8 mouse cellular contexts compared by ENCODE assay signal in genomic region chr15:10872322-10872967, GRCm38 (mm10).
A peak's percentile ranks its signal among the peaks of the same experiment; 100 is the strongest.
DNase-seq lines count a peak whose midpoint lies in the region; ATAC-seq and TF ChIP-seq lines count a peak whose summit lies in the region.

No protein-coding gene starts in this region.

- peak; percentile 87 for DNase-seq in heart, adult 11 months
- peak; percentile 54 for DNase-seq in splenic B cell, adult 2 months (ENCODE audit: low read depth, low spot score)
- DNase-seq in T-cell, adult 2 months (ENCODE audit: low spot score) = no peak
- DNase-seq in spleen, adult 12 weeks (ENCODE audit: low spot score) = no peak

- H3K4me2 ChIP-seq in heart, embryonic 12.5 days = no peak overlapping the region
- H3K4me2 ChIP-seq in forebrain, embryonic 12.5 days = no peak overlapping the region
- 0 out of 2 replicates have a peak overlapping the region, but pooled peaks have one; percentile 40 for H3K4me2 ChIP-seq in lung, embryonic 16.5 days (ENCODE audit: low read depth, low read length)

- 17% methylated on average over 13 of the region's 13 CpGs for WGBS in heart, embryonic 12.5 days
- WGBS in forebrain, embryonic 12.5 days = 25% methylated on average over 12 of the region's 13 CpGs
- WGBS in lung, embryonic 16.5 days = 8% methylated on average over 13 of the region's 13 CpGs

- peaks cover 15% of the 10 kb centered on the region for H3K4me1 ChIP-seq in heart, embryonic 12.5 days (replicated peaks)
- H3K4me1 ChIP-seq in E14TG2a.4 (replicated peaks; ENCODE audit: low read depth, low read length) = peaks cover 24% of the 10 kb centered on the region
- H3K4me1 ChIP-seq in forebrain, embryonic 12.5 days = no peaks in the 10 kb centered on the region; the same call in 1 of the 2 replicates
- H3K4me1 ChIP-seq in lung, embryonic 16.5 days (replicated peaks; ENCODE audit: control insufficient read depth, insufficient read depth, low read length) = peaks cover 20% of the 10 kb centered on the region

- H3K27me3 ChIP-seq in heart, embryonic 12.5 days (replicated peaks) = no peaks in the 10 kb centered on the region
- H3K27me3 ChIP-seq in E14TG2a.4 (ENCODE audit: insufficient read depth, low read length) = no peaks in the 10 kb centered on the region
- no peaks in the 10 kb centered on the region for H3K27me3 ChIP-seq in forebrain, embryonic 12.5 days
- no peaks in the 10 kb centered on the region for H3K27me3 ChIP-seq in lung, embryonic 16.5 days (ENCODE audit: control insufficient read depth, insufficient read depth, low read depth, low read length)
- no peaks in the 10 kb centered on the region for H3K27me3 ChIP-seq in splenic B cell, adult 2 months (ENCODE audit: control insufficient read depth, insufficient read depth, low read length, poor library complexity, severe bottlenecking)

- H3K36me3 ChIP-seq in heart, embryonic 12.5 days = no peaks in the 10 kb centered on the region
- H3K36me3 ChIP-seq in E14TG2a.4 (ENCODE audit: insufficient read depth, low read length) = no peaks in the 10 kb centered on the region
- H3K36me3 ChIP-seq in forebrain, embryonic 12.5 days (replicated peaks) = no peaks in the 10 kb centered on the region
- no peaks in the 10 kb centered on the region for H3K36me3 ChIP-seq in lung, embryonic 16.5 days (ENCODE audit: control insufficient read depth, insufficient read depth, low read length)
- no peaks in the 10 kb centered on the region for H3K36me3 ChIP-seq in splenic B cell, adult 2 months (ENCODE audit: control insufficient read depth, insufficient read depth, low read length, poor library complexity, severe bottlenecking)

- H3K9ac ChIP-seq in heart, embryonic 12.5 days = no peak overlapping the region
- H3K9ac ChIP-seq in forebrain, embryonic 12.5 days = no peak overlapping the region
- H3K9ac ChIP-seq in lung, embryonic 16.5 days (ENCODE audit: low read length) = no peak overlapping the region

- TF ChIP-seq CTCF in E14TG2a.4 (conservative IDR thresholded peaks at IDR 0.05; ENCODE audit: low read length) = peak; percentile 54

- no peak overlapping the region for H3K4me3 ChIP-seq in heart, embryonic 12.5 days
- no peak overlapping the region for H3K4me3 ChIP-seq in E14TG2a.4 (replicated peaks; ENCODE audit: low read length)
- H3K4me3 ChIP-seq in forebrain, embryonic 12.5 days (replicated peaks) = no peak overlapping the region
- no peak overlapping the region for H3K4me3 ChIP-seq in lung, embryonic 16.5 days (ENCODE audit: low read length)

- H3K9me3 ChIP-seq in heart, embryonic 12.5 days (replicated peaks) = no peaks in the 10 kb centered on the region
- H3K9me3 ChIP-seq in E14TG2a.4 (ENCODE audit: low read length) = 0 out of 2 replicates have a peak, but pooled peaks cover under 1% of the 10 kb centered on the region
- no peaks in the 10 kb centered on the region for H3K9me3 ChIP-seq in forebrain, embryonic 12.5 days
- H3K9me3 ChIP-seq in lung, embryonic 16.5 days (ENCODE audit: control insufficient read depth, low read length) = no peaks in the 10 kb centered on the region

- H3K27ac ChIP-seq in heart, embryonic 12.5 days (ENCODE audit: poor library complexity, severe bottlenecking) = no peak overlapping the region
- no peak overlapping the region for H3K27ac ChIP-seq in forebrain, embryonic 12.5 days
- H3K27ac ChIP-seq in lung, embryonic 16.5 days (ENCODE audit: low read length) = no peak overlapping the region

- no peak for ATAC-seq in heart, embryonic 12.5 days (ENCODE audit: insufficient number of reproducible peaks, low FRiP score)
- peak; percentile 51 for ATAC-seq in forebrain, embryonic 12.5 days (ENCODE audit: low FRiP score)
- no peak for ATAC-seq in lung, embryonic 16.5 days (ENCODE audit: low read depth)

Comparison
In these comparisons a context has a peak if more than half of its experiments do, and no peak if none do; other contexts are left out.
1. DNase-seq: peak in heart, adult 11 months (single experiment) and splenic B cell, adult 2 months (single experiment); none in T-cell, adult 2 months (single experiment) and spleen, adult 12 weeks (single experiment).